Mouse (Mus musculus) c-Kit-negative CD71-positive TER-119-positive erythroid progenitor cells, embryonic 14.5 days (primary cell): ENCODE measurements around the gene Dnajc4.
A peak's percentile ranks its signal among the peaks of the same experiment; 100 is the strongest.
"Not testable (repeated sequence)": the region's sequence is repeated elsewhere in the genome, so short reads cannot be mapped to it uniquely, and the experiment has no call there.

Source experiments
- DNase-seq: peaks from one replicate; pipeline ENCODE4 v3.0.0-alpha.2; 2013; ENCODE audit warnings: low read depth, low spot score

Gene Dnajc4

DNA sequence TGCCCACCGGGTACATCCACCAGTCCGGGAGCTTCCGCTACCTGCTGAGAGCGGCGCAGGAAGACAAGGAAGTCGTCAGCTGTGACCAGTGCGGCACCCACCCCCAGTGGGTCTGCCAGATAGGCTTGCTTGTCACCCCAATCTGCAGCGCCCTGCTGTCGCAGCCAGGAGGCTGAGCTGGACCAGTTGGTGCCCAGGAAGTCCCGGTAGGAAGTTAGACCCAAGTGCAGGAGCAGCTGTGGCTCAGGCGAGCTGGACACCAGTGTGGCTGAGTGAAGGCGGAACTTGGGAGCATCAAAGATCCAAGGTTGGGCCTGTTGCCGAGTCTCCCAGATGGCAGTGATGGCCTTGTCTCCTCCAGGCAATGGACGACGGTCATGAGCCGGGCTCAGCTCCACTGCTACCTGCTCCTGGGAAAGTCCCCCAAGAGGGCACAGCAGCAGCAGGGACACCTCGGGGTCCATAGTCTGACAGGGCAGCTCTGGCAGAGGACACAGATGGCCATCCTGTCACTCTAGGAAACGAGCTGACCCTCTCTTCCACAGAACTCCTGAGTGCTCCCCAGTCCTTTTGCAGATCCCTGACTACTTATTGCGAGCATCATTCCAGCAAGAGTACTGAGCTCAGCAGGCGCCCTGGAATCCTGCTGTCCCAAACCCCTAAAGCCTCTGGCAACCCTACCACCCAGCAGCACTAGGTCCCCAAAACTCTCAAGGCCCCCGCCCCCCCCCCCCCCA is 3.1 kb upstream of the Dnajc4 start:
- DNase-seq: no peak

DNA sequence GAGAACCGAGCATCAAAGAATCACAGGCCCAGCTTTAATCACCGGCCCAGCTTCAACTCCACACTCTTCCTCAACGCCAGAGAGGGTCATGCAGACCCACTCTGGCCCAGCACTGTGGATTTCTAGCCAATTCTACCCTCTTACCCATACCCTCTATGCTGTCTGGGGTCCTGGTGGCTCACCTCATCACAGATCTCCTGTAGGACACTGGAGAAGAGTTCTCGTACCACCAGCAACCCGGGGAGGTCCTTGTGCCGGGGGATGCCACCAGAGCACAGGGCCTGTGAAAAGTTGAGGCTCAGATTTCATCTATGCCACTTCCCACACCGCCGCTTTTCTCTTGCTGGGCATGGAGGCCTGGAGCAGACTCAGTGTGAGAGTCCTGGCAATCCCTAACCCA is 2.1 kb upstream of the Dnajc4 start:
- no peak for DNase-seq

DNA sequence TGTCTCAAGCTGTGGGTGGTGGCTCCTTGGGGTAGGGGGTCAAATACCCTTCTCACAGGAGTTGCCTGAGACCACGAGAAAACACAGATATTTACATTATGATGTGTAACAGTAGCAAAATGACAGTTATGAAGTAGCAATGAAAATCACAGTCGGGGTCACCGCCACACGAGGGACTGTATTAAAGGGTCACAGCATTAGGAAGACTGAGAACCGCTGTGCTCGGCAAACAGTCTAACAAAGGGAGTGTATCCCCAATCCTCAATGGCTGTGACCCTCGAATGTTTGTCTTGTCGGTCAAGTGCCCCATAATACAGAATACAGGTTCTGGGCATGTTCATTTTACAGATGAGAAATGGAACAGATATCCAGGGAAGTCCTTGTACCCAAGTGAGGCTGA is 1.6 kb upstream of the Dnajc4 start:
- no peak for DNase-seq

DNA sequence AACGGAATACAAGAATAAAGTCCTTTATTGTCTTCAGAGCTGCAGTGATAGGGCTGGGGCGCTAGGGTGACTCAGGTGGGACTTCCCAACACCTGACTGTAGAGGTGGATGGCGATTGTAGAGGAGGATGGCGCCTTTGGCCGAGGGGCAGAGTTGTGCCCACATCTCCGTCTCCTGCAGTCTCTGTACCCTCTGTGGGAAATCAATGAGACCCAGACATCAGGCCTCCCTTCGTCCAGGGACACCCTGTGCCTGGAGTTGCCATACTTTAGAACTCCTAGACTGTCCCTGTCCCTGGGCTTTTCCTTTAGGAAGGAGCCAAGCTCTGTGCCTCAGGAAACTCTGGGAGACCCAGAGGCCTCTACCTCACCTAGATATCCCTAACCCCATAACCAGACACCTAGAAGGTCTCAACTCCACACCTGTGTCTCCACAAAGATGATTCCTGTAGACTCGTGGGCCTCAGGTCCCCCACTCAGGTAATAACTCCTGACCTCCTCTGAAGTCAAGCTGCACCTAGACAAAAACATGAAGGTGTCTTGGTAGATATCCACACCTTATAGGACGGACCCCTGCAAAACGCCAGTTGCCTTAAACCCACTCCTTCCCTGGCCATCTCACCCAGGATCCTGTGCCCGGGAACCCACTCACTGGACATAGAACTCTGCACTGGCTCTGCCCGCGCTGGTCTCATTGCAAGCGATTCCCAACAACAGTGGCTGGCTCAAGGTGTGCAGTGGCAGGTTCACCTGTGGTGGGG is 819 bp upstream of the Dnajc4 start:
- DNase-seq: no peak

DNA sequence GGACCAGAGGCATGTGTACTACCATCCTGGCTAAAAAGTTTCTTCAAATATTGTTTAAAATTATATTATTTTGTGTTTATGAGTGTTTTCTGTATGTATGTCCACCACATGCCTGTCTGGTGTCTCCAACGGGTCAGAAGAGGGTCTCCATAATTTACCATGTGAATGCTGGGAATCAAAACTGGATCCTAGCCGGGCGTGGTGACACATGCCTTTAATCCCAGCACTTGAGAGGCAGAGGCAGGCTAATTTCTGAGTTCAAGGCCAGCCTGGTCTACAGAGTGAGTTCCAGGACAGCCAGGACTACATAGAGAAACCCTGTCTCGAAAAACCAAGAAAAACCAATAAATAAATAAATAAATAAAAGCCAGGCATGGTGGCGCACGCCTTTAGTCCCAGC is 1.2 kb downstream of the Dnajc4 start:
- not testable (repeated sequence) for DNase-seq

DNA sequence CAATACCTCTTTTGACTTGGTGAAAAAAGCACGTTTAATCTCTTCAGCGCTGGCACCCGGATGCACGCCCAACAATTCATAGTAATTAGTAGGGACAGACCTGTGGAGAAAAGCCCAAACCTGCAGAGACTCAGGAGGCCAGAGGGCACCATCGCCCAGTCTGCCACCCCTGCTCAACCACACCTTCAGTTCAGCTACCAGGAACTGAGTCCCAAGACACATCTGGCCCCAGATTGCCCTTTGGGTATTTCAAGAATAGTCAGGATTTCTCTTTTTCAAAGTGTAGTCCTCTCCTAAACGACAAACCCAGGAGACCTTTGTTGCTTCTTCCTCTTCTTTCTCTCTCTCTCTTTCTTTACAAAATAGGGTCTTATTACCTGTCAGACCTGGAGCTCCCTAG is 1.7 kb downstream of the Dnajc4 start:
- DNase-seq: no peak

DNA sequence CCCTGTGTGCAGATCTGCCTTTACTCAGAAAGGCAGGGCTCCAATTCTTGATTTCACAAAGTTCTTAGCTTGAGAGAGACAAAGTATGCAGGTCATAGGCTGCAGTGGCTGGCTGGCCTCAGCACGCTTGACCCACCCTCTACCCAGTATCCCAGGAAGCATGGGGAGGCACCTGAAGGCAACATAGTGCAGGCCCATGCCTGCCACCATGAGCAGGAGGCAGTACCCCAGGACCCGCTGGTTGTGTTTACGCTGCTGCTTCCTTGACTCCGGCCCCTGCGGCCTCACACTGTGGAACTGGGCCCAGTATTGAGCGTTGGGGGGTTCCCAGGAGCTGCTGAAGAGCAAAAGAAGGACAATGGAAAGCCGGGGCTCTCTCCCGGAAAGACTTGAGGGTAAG is 3.1 kb downstream of the Dnajc4 start:
- DNase-seq: no peak

DNA sequence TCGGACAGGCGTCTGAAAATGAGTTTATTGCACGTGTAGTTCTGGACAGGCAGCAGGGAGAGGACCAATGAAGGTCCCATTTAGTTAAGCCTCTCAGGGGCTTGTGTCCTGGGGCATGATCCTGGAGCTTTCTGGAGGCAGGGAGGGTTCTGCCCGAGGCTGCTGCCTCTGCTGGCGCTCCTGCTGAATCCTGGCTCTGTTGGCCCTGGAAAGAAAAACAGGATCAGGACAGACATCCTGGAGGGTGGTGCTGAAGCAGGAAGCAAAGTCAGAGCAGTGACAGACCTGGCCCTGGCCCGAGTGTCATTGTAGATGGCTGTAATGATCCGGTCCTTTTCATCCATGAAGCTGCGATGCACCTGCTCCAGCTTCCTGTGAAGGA is 4.5 kb downstream of the Dnajc4 start:
- no peak for DNase-seq

DNA sequence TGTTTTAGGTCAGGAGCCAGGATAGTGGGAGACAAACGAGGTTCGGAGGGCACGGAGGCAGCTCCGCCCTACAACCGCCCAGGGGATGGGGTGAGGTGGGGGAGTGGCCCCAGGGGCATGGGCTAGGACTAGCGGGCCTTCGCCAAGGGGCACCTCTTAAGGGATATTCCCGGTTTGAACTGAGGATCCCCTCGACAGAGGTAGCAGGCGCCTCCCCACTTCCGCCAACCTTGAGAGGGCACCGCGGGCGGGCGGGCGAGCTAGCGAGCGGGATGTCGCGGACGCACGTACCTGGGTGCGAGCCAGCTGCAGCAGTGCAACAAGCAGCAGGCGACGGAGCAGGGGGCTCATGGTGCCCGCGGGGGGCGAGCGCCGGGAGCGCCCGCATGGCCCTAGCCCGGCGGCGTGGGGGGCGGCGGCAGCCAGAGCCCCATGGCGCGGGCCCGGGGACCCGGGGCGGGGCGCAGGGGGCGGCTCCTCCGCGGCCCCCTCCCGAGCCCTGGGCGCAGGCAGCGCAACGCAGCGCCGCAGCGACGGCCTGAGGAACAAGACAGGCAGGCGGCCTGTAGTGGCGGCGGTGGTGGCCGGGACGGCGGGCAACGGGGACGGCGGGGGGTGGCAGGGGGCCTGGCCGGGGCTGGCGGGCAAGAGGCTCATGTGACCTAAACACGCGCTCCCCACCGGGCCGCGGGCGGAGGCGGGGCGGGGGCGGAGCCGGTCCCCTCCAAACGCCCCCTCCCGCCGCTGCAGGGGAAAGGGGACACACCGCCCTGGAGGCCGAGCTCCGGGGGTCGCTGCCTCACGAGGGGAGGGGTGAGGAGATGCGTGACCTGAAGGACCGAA is 5.1 kb downstream of the Dnajc4 start, which contains the start of gene Vegfb:
Vegfb (minus strand) TSS at position 591 of the 843 bp plus-strand sequence.
- DNase-seq: no peak

DNA sequence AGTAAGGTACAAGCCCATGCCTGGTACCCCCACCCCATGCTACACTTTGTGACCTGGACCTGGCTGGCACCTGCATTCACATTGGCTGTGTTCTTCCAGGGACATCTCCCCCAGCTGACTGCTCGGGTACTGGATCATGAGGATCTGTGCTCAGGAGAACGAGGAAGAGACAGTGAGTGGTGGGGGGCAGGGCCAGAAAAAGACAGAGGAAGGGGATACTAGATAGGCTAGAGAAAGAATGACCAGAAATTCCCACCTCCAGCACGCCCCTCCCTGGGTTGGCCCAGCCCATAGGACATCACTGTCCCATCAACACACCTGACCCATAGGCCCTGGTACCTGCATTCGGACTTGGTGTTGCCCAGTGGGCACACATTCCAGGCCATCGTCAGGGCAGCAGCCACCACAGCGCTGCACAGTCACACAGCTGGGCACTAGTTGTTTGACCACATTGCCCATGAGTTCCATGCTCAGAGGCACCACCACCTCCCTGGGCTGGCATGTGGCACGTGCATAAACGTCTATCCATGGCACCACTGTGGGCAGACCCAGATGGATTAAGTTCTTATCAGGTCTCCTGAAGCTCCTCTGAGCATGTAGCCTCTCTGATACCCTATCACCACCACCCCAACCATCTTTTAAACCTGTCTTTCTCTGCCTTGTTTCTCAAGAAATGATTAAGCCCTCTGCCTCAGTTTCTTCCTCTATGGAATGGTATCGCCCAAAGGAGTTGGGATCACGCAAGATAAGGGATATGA is 6.2 kb downstream of the Dnajc4 start:
- no peak for DNase-seq

DNA sequence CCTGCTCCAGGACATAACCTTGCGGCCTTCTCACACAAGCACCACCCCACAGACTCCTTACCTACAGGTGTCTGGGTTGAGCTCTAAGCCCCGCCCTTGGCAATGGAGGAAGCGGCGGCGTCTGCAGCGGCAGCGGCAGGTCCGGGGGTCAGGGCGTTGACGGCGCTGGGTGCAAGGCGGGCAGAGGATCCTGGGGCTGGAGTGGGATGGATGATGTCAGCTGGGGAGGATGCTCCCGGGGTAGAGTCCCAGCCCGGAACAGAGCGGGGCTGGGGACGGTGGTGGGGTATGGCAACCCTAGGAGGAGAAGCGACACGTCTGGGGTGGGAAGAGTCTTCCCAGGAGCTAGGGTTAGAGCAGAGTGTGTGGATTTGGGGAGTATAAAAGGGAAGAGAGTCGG is 7.1 kb downstream of the Dnajc4 start:
- no peak for DNase-seq

DNA sequence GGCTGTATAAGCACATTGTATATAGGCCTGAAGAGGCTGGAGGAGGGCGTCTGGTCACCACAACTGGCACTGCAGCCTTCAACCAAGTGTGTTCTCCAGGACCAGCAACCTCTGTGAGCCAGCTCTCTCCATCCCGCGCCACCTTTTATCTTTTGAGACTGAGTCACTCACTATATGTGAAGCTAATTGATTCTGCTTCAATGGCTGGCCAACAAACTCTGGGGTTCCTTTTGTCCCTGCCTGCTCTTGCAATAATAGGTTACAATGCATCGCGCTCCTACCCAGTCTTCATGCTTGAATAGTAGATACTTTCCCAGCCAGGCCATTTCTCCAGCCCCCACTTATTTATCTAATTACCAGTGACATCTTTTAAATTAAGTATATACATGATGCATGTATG is 8.8 kb downstream of the Dnajc4 start:
- no peak for DNase-seq

DNA sequence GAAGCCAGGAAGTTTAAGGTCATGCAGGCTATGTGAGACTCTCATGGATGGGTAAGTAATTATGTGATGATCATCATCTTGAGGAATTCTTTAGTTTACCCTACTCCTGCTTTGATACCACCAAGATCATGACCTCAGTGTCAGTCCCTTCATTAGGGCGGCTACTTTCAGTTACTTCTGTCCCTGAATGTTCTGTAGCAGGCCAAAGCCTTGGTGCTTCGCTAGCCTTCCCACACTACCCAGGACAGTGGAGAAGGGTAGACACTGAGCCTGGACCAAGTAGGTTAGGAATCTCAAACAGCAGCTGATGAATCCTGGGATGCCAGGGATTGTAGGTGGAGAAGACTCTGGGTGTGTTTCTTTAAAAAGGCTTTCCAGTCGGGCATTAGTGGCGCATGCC is 10.9 kb downstream of the Dnajc4 start:
- DNase-seq: no peak

DNA sequence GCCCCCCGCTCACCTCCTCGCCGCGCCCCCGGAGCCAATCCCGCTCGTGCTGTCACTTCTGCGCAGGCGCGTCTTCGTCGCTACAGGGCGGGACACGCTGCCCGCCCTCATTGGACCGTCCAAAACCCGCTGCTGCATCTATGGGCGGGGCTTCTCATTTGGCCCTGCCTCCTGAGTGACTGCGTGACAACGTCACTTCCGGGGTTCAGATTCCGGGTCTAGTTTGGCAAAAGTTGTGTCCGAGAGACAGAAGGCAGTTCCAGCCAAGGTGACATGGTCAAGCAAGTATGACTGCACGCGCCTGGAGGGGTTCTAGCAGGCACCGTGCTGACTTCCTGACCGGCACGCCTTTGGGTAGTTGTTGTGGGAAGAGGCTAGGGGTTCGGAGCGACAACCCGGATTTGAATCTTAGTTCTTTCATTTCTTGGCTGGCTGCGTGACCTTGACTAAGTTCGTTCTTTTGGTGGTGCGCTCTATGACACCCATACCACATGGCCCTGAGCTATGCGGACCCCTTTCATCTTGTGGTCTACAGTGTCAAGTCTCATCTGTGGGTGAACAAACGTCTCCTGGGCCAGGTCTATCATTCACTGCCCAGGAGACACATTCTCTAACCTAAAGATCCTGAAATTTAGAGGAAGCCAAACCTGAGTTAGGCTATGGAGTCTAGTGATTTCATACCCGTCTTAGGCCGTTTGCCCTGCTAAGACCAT is 11.8 kb downstream of the Dnajc4 start, which contains the start of gene Fkbp2:
Fkbp2 (minus strand) TSS at position 121 of the 713 bp plus-strand sequence.
- peak; percentile 99 for DNase-seq

DNA sequence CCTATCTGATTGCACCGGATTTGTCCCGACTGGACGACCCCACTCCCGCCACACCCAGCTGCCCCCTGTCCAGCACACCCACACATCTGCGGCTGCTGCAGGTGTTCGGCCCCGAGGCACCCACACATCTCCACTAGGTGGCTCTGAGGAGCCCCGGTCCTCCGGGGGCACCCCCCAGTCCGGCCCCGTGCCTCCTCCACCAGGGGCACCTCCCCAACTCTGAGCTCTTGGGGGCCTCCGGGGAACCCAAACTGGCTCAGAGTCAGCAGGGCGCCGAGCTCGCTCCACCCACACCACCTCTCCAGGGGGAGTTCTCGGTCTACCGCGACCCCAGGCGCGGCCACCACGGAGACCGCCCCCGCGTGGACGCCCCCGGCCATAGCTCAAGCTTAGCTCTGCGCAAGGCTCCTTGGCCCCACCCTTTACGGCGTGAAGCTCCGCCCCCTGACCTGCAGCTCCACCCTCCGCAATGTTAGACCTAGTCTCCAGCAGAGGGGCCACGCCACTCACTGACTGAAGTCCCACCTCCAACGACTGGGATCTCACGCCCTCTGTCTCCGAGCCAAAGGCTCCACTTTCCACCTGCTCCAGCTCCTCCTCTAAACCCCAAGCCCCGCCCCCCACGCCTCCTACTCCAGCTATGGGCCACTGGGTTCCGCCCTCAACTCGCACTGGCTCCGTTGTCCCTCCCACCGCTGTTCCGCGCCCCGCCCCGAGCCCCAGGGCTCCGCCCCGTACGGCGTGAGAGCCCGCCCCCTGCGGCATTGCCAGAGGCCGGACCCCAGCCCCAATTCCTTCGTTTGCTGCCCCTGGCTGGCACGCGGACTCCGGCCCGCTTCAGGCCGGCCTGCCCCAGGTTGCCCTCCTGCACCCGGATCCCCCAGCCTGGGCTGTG is 12.6 kb downstream of the Dnajc4 start:
- DNase-seq: peak; percentile 98

DNA sequence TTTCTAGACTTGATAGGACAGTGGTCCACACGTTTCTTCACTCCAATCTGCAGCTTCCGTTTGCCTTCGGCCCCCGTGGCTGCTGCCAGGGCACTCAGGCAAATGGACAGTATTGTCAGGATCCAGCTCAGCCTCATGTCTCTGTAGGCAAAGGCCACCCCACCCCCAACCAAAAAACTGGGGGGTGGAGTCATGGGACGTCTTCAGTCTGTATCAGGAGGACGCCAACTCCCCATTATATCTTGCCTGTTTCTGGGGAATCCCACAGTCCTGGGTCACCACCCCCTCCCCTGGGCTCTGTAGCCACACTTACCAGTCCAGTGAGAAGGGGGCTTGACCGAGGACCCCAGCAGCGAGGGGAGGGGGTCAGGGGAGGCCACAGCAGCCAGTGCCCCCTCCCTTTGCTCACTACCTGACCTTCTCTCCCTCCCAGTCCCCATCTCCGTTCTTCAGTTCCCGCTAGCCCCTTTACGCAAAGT is 13.3 kb downstream of the Dnajc4 start:
- no peak for DNase-seq

DNA sequence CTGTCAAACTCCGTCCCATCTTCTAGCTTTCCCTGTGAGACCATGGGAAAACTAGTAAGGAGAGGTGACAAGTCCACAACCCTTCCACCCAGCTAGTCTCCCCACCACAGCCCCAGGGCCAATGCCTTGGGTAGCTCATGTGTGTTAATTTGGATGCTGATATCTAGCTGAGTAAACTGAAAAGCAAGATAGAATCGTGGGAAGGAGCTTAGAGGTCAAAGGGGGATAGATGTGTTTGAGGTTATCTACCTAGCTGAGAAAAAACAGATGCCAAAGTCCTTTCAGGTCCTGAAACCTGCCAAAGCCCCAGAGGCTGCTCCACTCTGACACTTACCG is 13.8 kb downstream of the Dnajc4 start:
- no peak for DNase-seq

DNA sequence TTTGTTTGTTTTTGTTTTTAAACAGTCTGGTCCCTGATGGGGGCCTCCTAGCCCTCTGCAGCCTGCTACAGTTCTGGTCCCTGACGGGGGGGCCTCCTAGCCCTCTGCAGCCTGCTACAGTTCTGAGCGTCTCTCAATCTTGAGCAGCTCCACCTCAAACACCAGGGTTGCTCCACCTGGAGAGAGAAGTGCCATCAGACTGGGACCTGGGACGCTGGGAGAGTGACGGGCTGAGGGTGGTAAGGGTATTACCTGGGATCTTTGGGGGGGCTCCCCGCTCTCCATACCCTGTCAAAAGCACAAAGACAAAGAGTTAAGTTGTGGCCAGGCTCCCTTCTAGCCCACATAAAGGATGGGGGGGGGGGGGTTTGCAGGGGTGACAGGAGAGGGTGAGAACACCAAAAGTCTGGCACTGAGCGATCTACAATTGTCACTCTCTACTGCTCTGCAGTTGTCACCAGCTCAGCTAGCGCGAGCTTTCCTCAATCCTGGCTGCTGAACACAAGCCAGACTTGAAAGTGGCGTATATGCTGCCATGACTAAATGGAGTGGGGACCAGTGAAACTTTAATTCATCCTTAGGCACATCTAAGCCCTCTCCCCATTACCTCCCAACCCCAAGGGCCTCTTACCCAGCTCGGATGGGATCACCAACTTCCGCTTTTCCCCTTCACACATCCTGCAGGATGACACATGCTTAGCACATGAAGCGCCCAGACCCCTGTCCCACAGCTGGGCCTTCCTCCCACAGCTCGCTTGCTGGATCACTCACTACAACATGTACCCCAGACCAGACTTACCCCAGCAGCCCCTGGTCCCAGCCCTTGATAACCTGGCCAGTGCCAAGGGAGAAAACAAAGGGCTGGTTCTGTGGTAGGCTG is 14.4 kb downstream of the Dnajc4 start:
- DNase-seq: no peak
